Comparison of ENCODE assay signal across 13 mouse cellular contexts in genomic region chr4:126315931-126316330, GRCm38 (mm10). TPM values are rescaled to one million over a fixed set of nuclear protein-coding genes. Genes with fewer than 3 reads are reported as not detected.
DNase-seq lines count a peak whose midpoint lies in the region; ATAC-seq and TF ChIP-seq lines count a peak whose summit lies in the region.
"Had no signal": no experiment of that assay in that cellular context is flagged by ENCODE, and none has a peak within 500 bp of the region (broad histone marks: within the 10 kb centered on the region; RNA-seq: fewer than 3 reads in every experiment).

No protein-coding gene starts in this region.

- no peak for ATAC-seq in inflammation-experienced regulatory T-cells, adult 6 months

- no peak for TF ChIP-seq CTCF in heart, adult 2 months (IDR thresholded peaks at IDR 0.05)

- intact Hi-C loops in heart, adult 2 months (cut with DNase I) = no loop called here

- no peak for TF ChIP-seq EP300 in heart, adult 2 months (IDR thresholded peaks at IDR 0.05; ENCODE audit: insufficient read depth, low read depth, low read length)

- no peaks in the 10 kb centered on the region for H3K27me3 ChIP-seq in heart, adult 2 months (ENCODE audit: control insufficient read depth, insufficient read depth, low read length)
- H3K27me3 ChIP-seq in heart, embryonic 10.5 days (ENCODE audit: insufficient read depth, poor library complexity, severe bottlenecking) = peaks cover under 1% of the 10 kb centered on the region; the same call in 1 of the 2 replicates

- no peak for TF ChIP-seq POLR2A in heart, adult 2 months (IDR thresholded peaks at IDR 0.05; ENCODE audit: insufficient read depth, low read depth, low read length)

- H3K4me3 ChIP-seq in heart, adult 2 months = no peak overlapping the region
- H3K4me3 ChIP-seq in heart, embryonic 10.5 days = no peak overlapping the region

- H3K27ac ChIP-seq in heart, adult 2 months = peak overlapping the region; percentile 20; the same call in 1 of the 2 replicates
- H3K27ac ChIP-seq in heart, embryonic 10.5 days = no peak overlapping the region
- H3K27ac ChIP-seq: hindbrain, embryonic 14.5 days; liver, embryonic 14.5 days had no signal

- no peaks in the 10 kb centered on the region for H3K4me1 ChIP-seq in heart, adult 2 months (ENCODE audit: control insufficient read depth, insufficient read depth, low read length)
- H3K4me1 ChIP-seq in heart, embryonic 10.5 days = peaks cover 37% of the 10 kb centered on the region

- WGBS in heart, adult 2 months = 25% methylated on average over 5 of the region's 5 CpGs
- WGBS in heart, embryonic 10.5 days = 42% methylated on average over 5 of the region's 5 CpGs

- peak in 1 of 2 experiments; percentile 48 for DNase-seq in heart, adult 2 months
- no peak for DNase-seq in heart, embryonic 10.5 days (ENCODE audit: low spot score)
- DNase-seq in MN1 (ENCODE audit: low spot score) = peak; percentile 66
- DNase-seq in ZHBTc4 (ENCODE audit: low read depth, low spot score) = peak; percentile 57
- DNase-seq in kidney, postnatal 10 days = peak; percentile 73
- DNase-seq in testis, postnatal 10 days (ENCODE audit: low spot score) = no peak
- DNase-seq: gastrocnemius, postnatal 10 days; midbrain, embryonic 14.5 days; thymus, adult 18-20 months had no signal

- no peaks in the 10 kb centered on the region; the same call in 1 of the 2 replicates for H3K79me2 ChIP-seq in heart, adult 2 months (replicated peaks; ENCODE audit: control insufficient read depth, insufficient read depth, low read length)

- H3K36me3 ChIP-seq in heart, adult 2 months (ENCODE audit: control insufficient read depth, insufficient read depth, low read length) = no peaks in the 10 kb centered on the region
- peaks cover 46% of the 10 kb centered on the region for H3K36me3 ChIP-seq in heart, embryonic 10.5 days

- no peaks in the 10 kb centered on the region for H3K9me3 ChIP-seq in heart, embryonic 10.5 days

- H3K9ac ChIP-seq in heart, adult 2 months (ENCODE audit: low read depth, low read length) = no peak overlapping the region
- H3K9ac ChIP-seq: hindbrain, embryonic 14.5 days; liver, embryonic 14.5 days had no signal

RNA-seq across cellular contexts. Expression of gene Adprhl2, which starts 5.6 kb away (rescaled TPM):
- 10 to 100 TPM; 12.9 to 13.0 TPM for total RNA-seq in heart, adult 2 months (2021)
- polyA plus RNA-seq in heart, adult 2 months (2012; rRNA removed) = 14.7 and 16.0 TPM in 2 replicates
- polyA plus RNA-seq in heart, embryonic 10.5 days (2016; fragmentation: Nextera tagmentation; extraction: Ambion mirVana) = 53.1 and 68.9 TPM in 2 replicates
- 10 to 100 TPM; 15.9 to 22.5 (median 22.1) TPM for polyA plus RNA-seq in inflammation-experienced regulatory T-cells, adult 6 months (2017; shearing (Covaris generic))

RNA-seq across cellular contexts. Expression of gene Tekt2, which starts 9.6 kb away (rescaled TPM):
- total RNA-seq in heart, adult 2 months (2021) = under 1 TPM; 0.37 to 0.39 TPM
- polyA plus RNA-seq in heart, adult 2 months (2012; rRNA removed) = 1.5 and 1.9 TPM in 2 replicates
- 0.47 and 0.62 TPM in 2 replicates for polyA plus RNA-seq in heart, embryonic 10.5 days (2016; fragmentation: Nextera tagmentation; extraction: Ambion mirVana)
- polyA plus RNA-seq in inflammation-experienced regulatory T-cells, adult 6 months (2017; shearing (Covaris generic)) = not detected
- total RNA-seq: common myeloid progenitor, adult 5-6 weeks had no signal

RNA-seq across cellular contexts. Expression of gene Col8a2, which starts 29.3 kb away (rescaled TPM):
- under 1 TPM; 0.57 to 0.66 TPM for total RNA-seq in heart, adult 2 months (2021)
- polyA plus RNA-seq in heart, adult 2 months (2012; rRNA removed) = 0.45 and 0.91 TPM in 2 replicates
- polyA plus RNA-seq in heart, embryonic 10.5 days (2016; fragmentation: Nextera tagmentation; extraction: Ambion mirVana) = 3.3 and 3.7 TPM in 2 replicates
- polyA plus RNA-seq in inflammation-experienced regulatory T-cells, adult 6 months (2017; shearing (Covaris generic)) = not detected
- total RNA-seq: common myeloid progenitor, adult 5-6 weeks had no signal

RNA-seq across cellular contexts. Expression of gene Trappc3, which starts 53.8 kb away (rescaled TPM):
- 10 to 100 TPM; 46.3 to 49.5 TPM for total RNA-seq in heart, adult 2 months (2021)
- polyA plus RNA-seq in heart, adult 2 months (2012; rRNA removed) = 41.0 and 65.9 TPM in 2 replicates
- 74.9 and 86.4 TPM in 2 replicates for polyA plus RNA-seq in heart, embryonic 10.5 days (2016; fragmentation: Nextera tagmentation; extraction: Ambion mirVana)
- 10 to 100 TPM; 55.8 to 71.3 (median 70.8) TPM for polyA plus RNA-seq in inflammation-experienced regulatory T-cells, adult 6 months (2017; shearing (Covaris generic))

RNA-seq across cellular contexts. Expression of gene Map7d1, which starts 59.8 kb away (rescaled TPM):
- total RNA-seq in heart, adult 2 months (2021) = 100 to 1,000 TPM; 253 to 267 TPM
- 149 and 161 TPM in 2 replicates for polyA plus RNA-seq in heart, adult 2 months (2012; rRNA removed)
- 49.1 and 74.8 TPM in 2 replicates for polyA plus RNA-seq in heart, embryonic 10.5 days (2016; fragmentation: Nextera tagmentation; extraction: Ambion mirVana)
- polyA plus RNA-seq in inflammation-experienced regulatory T-cells, adult 6 months (2017; shearing (Covaris generic)) = 1 to 10 TPM; 3.2 to 6.6 (median 5.1) TPM

Comparison
In these comparisons a context has a peak if more than half of its experiments do, and no peak if none do; other contexts are left out.
1. DNase-seq: peak in MN1 (single experiment), ZHBTc4 (single experiment) and kidney, postnatal 10 days (single experiment); none in heart, embryonic 10.5 days (single experiment) and testis, postnatal 10 days (single experiment).